Mouse (Mus musculus): Measurements from ENCODE around the gene Rgl2. TPM values are rescaled to one million over a fixed set of nuclear protein-coding genes. Genes with fewer than 3 reads are reported as not detected.

Gene Rgl2
- polyA plus RNA-seq, 1 experiment from 2014 or later: 47.2 TPM

- Histone ChIP-seq H3K9ac (replicated peaks; ENCODE audit: low read length) (peak overlapping the region; percentile 89), H3K36me3 (ENCODE audit: control insufficient read depth, insufficient read depth, low read length) (peaks cover 46% of the 10 kb centered on the region), H3K27ac (replicated peaks; ENCODE audit: low read depth, low read length) (peak overlapping the region; percentile 87), H3K27me3 (ENCODE audit: control insufficient read depth, insufficient read depth, low read length) (no peaks in the 10 kb centered on the region), H3K4me1 (ENCODE audit: control insufficient read depth, insufficient read depth, low read length) (peaks cover 28% of the 10 kb centered on the region), H3K4me2 (ENCODE audit: low read length) (peak overlapping the region; percentile 93), H3K9me3 (ENCODE audit: control insufficient read depth, low read length) (no peaks in the 10 kb centered on the region), H3K4me3 (replicated peaks; ENCODE audit: low read depth, low read length) (peak overlapping the region; percentile 90)
- no peak; the same call in 1 of the 2 replicates for ATAC-seq (ENCODE audit: low FRiP score, low TSS enrichment)
- no peak for DNase-seq
- WGBS: 2% methylated on average over 33 of the region's 33 CpGs
These were observed 25.6 kb downstream of the Rgl2 start for GRCm38 (mm10) chr17:33954646-33955554.

- peaks cover 52% of the 10 kb centered on the region for H3K36me3 ChIP-seq (ENCODE audit: control insufficient read depth, insufficient read depth, low read length)
These were observed 26.3 kb downstream of the Rgl2 start, which contains the start of the genes Vps52 and Rps18 for GRCm38 (mm10) chr17:33955555-33956214. Gene Vps52, plus strand, starts transcription at chr17:33955812. Gene Rps18, minus strand, starts transcription at chr17:33956001.

GRCm38 (mm10) chr17:33956336-33956735 is 27.0 kb downstream of the Rgl2 start:
- no peaks in the 10 kb centered on the region for H3K27me3 ChIP-seq (ENCODE audit: control insufficient read depth, insufficient read depth, low read length)
- peaks cover 18% of the 10 kb centered on the region for H3K4me1 ChIP-seq (ENCODE audit: control insufficient read depth, insufficient read depth, low read length)
- peak overlapping the region; percentile 76 for H3K9ac ChIP-seq (replicated peaks; ENCODE audit: low read length)
- no peak for ATAC-seq (ENCODE audit: low FRiP score, low TSS enrichment)
- 9% methylated on average over 10 of the region's 10 CpGs for WGBS
- no peak for DNase-seq
- peak overlapping the region; percentile 90 for H3K4me3 ChIP-seq (replicated peaks; ENCODE audit: low read depth, low read length)
- peak overlapping the region; percentile 84 for H3K4me2 ChIP-seq (ENCODE audit: low read length)
- peak overlapping the region; percentile 91 for H3K27ac ChIP-seq (replicated peaks; ENCODE audit: low read depth, low read length)
- H3K36me3 ChIP-seq (ENCODE audit: control insufficient read depth, insufficient read depth, low read length): peaks cover 58% of the 10 kb centered on the region
- H3K9me3 ChIP-seq (ENCODE audit: control insufficient read depth, low read length): no peaks in the 10 kb centered on the region

More at GRCm38 (mm10) chr17:33955555-33956214, 26.3 kb downstream of the Rgl2 start, which contains the start of the genes Vps52 and Rps18:
- no peaks in the 10 kb centered on the region for H3K9me3 ChIP-seq (ENCODE audit: control insufficient read depth, low read length)
- peak within 1 kb of the TSS; percentile 89 for H3K9ac ChIP-seq (replicated peaks; ENCODE audit: low read length)
- ATAC-seq (ENCODE audit: low FRiP score, low TSS enrichment) (peak; percentile 89), DNase-seq (peak; percentile 98)
- under 1% methylated on average over 50 of the region's 50 CpGs for WGBS
- no peaks in the 10 kb centered on the region for H3K27me3 ChIP-seq (ENCODE audit: control insufficient read depth, insufficient read depth, low read length)
- peak within 1 kb of the TSS; percentile 91 for H3K27ac ChIP-seq (replicated peaks; ENCODE audit: low read depth, low read length)
- peak within 1 kb of the TSS; percentile 93 for H3K4me2 ChIP-seq (ENCODE audit: low read length)
- peaks cover 20% of the 10 kb centered on the region for H3K4me1 ChIP-seq (ENCODE audit: control insufficient read depth, insufficient read depth, low read length)
- H3K4me3 ChIP-seq (replicated peaks; ENCODE audit: low read depth, low read length): peak within 1 kb of the TSS; percentile 90

GRCm38 (mm10) chr17:33957493-33957892 is 28.1 kb downstream of the Rgl2 start:
- H3K4me3 ChIP-seq (replicated peaks; ENCODE audit: low read depth, low read length): no peak overlapping the region
- no peak for DNase-seq
- H3K9me3 ChIP-seq (ENCODE audit: control insufficient read depth, low read length): no peaks in the 10 kb centered on the region
- H3K4me1 ChIP-seq (ENCODE audit: control insufficient read depth, insufficient read depth, low read length): peaks cover 15% of the 10 kb centered on the region
- H3K4me2 ChIP-seq (ENCODE audit: low read length): no peak overlapping the region
- no peak overlapping the region for H3K9ac ChIP-seq (replicated peaks; ENCODE audit: low read length)
- WGBS: 90% methylated on average over 6 of the region's 6 CpGs
- no peaks in the 10 kb centered on the region for H3K27me3 ChIP-seq (ENCODE audit: control insufficient read depth, insufficient read depth, low read length)
- H3K36me3 ChIP-seq (ENCODE audit: control insufficient read depth, insufficient read depth, low read length): peaks cover 59% of the 10 kb centered on the region
- ATAC-seq (ENCODE audit: low FRiP score, low TSS enrichment): no peak
- no peak overlapping the region for H3K27ac ChIP-seq (replicated peaks; ENCODE audit: low read depth, low read length)

- no peaks in the 10 kb centered on the region for H3K27me3 ChIP-seq (ENCODE audit: control insufficient read depth, insufficient read depth, low read length)
- H3K4me3 ChIP-seq (replicated peaks; ENCODE audit: low read depth, low read length): no peak overlapping the region
- WGBS: 95% methylated on average over 11 of the region's 11 CpGs
- H3K4me2 ChIP-seq (ENCODE audit: low read length): no peak overlapping the region
- no peak for ATAC-seq (ENCODE audit: low FRiP score, low TSS enrichment)
- DNase-seq: no peak
- peaks cover 15% of the 10 kb centered on the region for H3K4me1 ChIP-seq (ENCODE audit: control insufficient read depth, insufficient read depth, low read length)
- H3K9me3 ChIP-seq (ENCODE audit: control insufficient read depth, low read length): no peaks in the 10 kb centered on the region
- H3K27ac ChIP-seq (replicated peaks; ENCODE audit: low read depth, low read length): no peak overlapping the region
- H3K36me3 ChIP-seq (ENCODE audit: control insufficient read depth, insufficient read depth, low read length): peaks cover 59% of the 10 kb centered on the region
- H3K9ac ChIP-seq (replicated peaks; ENCODE audit: low read length): no peak overlapping the region
These were observed 29.1 kb downstream of the Rgl2 start for GRCm38 (mm10) chr17:33958451-33958850.

- Histone ChIP-seq H3K36me3 (ENCODE audit: control insufficient read depth, insufficient read depth, low read length) (peaks cover 59% of the 10 kb centered on the region), H3K9ac (replicated peaks; ENCODE audit: low read length) (no peak overlapping the region), H3K27me3 (ENCODE audit: control insufficient read depth, insufficient read depth, low read length) (no peaks in the 10 kb centered on the region), H3K4me2 (ENCODE audit: low read length) (no peak overlapping the region), H3K9me3 (ENCODE audit: control insufficient read depth, low read length) (no peaks in the 10 kb centered on the region), H3K4me3 (replicated peaks; ENCODE audit: low read depth, low read length) (no peak overlapping the region), H3K4me1 (ENCODE audit: control insufficient read depth, insufficient read depth, low read length) (peaks cover 12% of the 10 kb centered on the region), H3K27ac (replicated peaks; ENCODE audit: low read depth, low read length) (no peak overlapping the region)
- no peak for DNase-seq
- no peak for ATAC-seq (ENCODE audit: low FRiP score, low TSS enrichment)
- 96% methylated on average over 13 of the region's 13 CpGs for WGBS
These were observed 29.8 kb downstream of the Rgl2 start for GRCm38 (mm10) chr17:33959135-33959534.

- Histone ChIP-seq H3K4me3 (replicated peaks; ENCODE audit: low read depth, low read length) (no peak overlapping the region), H3K9ac (replicated peaks; ENCODE audit: low read length) (no peak overlapping the region), H3K27me3 (ENCODE audit: control insufficient read depth, insufficient read depth, low read length) (no peaks in the 10 kb centered on the region), H3K4me1 (ENCODE audit: control insufficient read depth, insufficient read depth, low read length) (peaks cover 5% of the 10 kb centered on the region), H3K36me3 (ENCODE audit: control insufficient read depth, insufficient read depth, low read length) (peaks cover 60% of the 10 kb centered on the region), H3K4me2 (ENCODE audit: low read length) (no peak overlapping the region), H3K9me3 (ENCODE audit: control insufficient read depth, low read length) (no peaks in the 10 kb centered on the region), H3K27ac (replicated peaks; ENCODE audit: low read depth, low read length) (no peak overlapping the region)
- WGBS: 95% methylated on average over 15 of the region's 15 CpGs
- DNase-seq (no peak), ATAC-seq (ENCODE audit: low FRiP score, low TSS enrichment) (no peak)
These were observed 30.6 kb downstream of the Rgl2 start for GRCm38 (mm10) chr17:33959948-33960347.

GRCm38 (mm10) chr17:33962876-33963275 is 33.5 kb downstream of the Rgl2 start:
- DNase-seq (no peak), ATAC-seq (ENCODE audit: low FRiP score, low TSS enrichment) (no peak)
- H3K36me3 ChIP-seq (ENCODE audit: control insufficient read depth, insufficient read depth, low read length): peaks cover 77% of the 10 kb centered on the region

More at GRCm38 (mm10) chr17:33962876-33963275, 33.5 kb downstream of the Rgl2 start:
- WGBS: 92% methylated on average over 7 of the region's 7 CpGs
- H3K27me3 ChIP-seq (ENCODE audit: control insufficient read depth, insufficient read depth, low read length): no peaks in the 10 kb centered on the region
- no peak overlapping the region for H3K4me3 ChIP-seq (replicated peaks; ENCODE audit: low read depth, low read length)
- no peak overlapping the region for H3K9ac ChIP-seq (replicated peaks; ENCODE audit: low read length)
- no peaks in the 10 kb centered on the region for H3K4me1 ChIP-seq (ENCODE audit: control insufficient read depth, insufficient read depth, low read length)
- H3K9me3 ChIP-seq (ENCODE audit: control insufficient read depth, low read length): no peaks in the 10 kb centered on the region
- no peak overlapping the region for H3K27ac ChIP-seq (replicated peaks; ENCODE audit: low read depth, low read length)
- H3K4me2 ChIP-seq (ENCODE audit: low read length): no peak overlapping the region
